8 mouse cellular contexts compared by ENCODE assay signal in genomic region chr1:136625019-136625895, GRCm38 (mm10). TPM values are rescaled to one million over a fixed set of nuclear protein-coding genes. Genes with fewer than 3 reads are reported as not detected.
DNase-seq lines count a peak whose midpoint lies in the region; ATAC-seq lines count a peak whose summit lies in the region.

No protein-coding gene starts in this region.

- H3K4me3 ChIP-seq in hindbrain, embryonic 15.5 days = peak overlapping the region; percentile 62
- H3K4me3 ChIP-seq in macrophage (ENCODE audit: inconsistent target) = peak overlapping the region; percentile 41

- H3K9me3 ChIP-seq in hindbrain, embryonic 15.5 days = no peaks in the 10 kb centered on the region

- DNase-seq in ZHBTc4 (ENCODE audit: low read depth, low spot score) = peak; percentile 64
- DNase-seq in cerebellum, postnatal 36 days = peak; percentile 54 to 59
- DNase-seq in frontal cortex, postnatal 36 days (ENCODE audit: low spot score in 2 of 2) = peak; percentile 48 to 53
- peak; percentile 25 to 41 for DNase-seq in left cerebral cortex, adult 8-10 months (ENCODE audit: low spot score in 2 of 2)
- peak; percentile 54 for DNase-seq in right cerebral cortex, postnatal 25 days
- DNase-seq in yolk sac, embryonic 10.5 days (ENCODE audit: low spot score) = peak; percentile 66

- no peaks in the 10 kb centered on the region for H3K27me3 ChIP-seq in hindbrain, embryonic 15.5 days

- ATAC-seq in hindbrain, embryonic 15.5 days (ENCODE audit: low FRiP score, low read depth) = peak; percentile 74

- 2% methylated on average over 61 of the region's 92 CpGs for WGBS in hindbrain, embryonic 15.5 days
- WGBS in macrophage (ENCODE audit: missing documents) = 3% methylated on average over 82 of the region's 92 CpGs

- peak overlapping the region; percentile 81 for H3K4me2 ChIP-seq in hindbrain, embryonic 15.5 days

- H3K79me2 ChIP-seq in macrophage (ENCODE audit: inconsistent target) = peaks cover 50% of the 10 kb centered on the region

- H3K36me3 ChIP-seq in hindbrain, embryonic 15.5 days = peaks cover 16% of the 10 kb centered on the region
- peaks cover 11% of the 10 kb centered on the region; the same call in 1 of the 2 replicates for H3K36me3 ChIP-seq in macrophage (ENCODE audit: inconsistent target)

- H3K27ac ChIP-seq in hindbrain, embryonic 15.5 days (replicated peaks) = peak overlapping the region; percentile 98
- no peak overlapping the region for H3K27ac ChIP-seq in macrophage

- peaks cover 40% of the 10 kb centered on the region for H3K4me1 ChIP-seq in hindbrain, embryonic 15.5 days (replicated peaks)

- peak overlapping the region; percentile 97 for H3K9ac ChIP-seq in hindbrain, embryonic 15.5 days

RNA-seq across cellular contexts. Expression of gene Zfp281, which starts 0.6 kb away (rescaled TPM):
- 20.5 and 20.6 TPM in 2 replicates for polyA plus RNA-seq in hindbrain, embryonic 15.5 days (2015; fragmentation: Nextera tagmentation; extraction: Ambion mirVana)
- total RNA-seq in left cerebral cortex, adult 8-10 months (2022) = 10 to 100 TPM; 33.5 to 34.4 (median 33.7) TPM
- 10 to 100 TPM; 13.6 to 90.2 (median 34.1) TPM for total RNA-seq in macrophage (2018; cell fraction: chromatin; rRNA removed)
- 10 to 100 TPM; 15.8 to 44.6 (median 30.6) TPM for total RNA-seq in macrophage (2018; cell fraction: cytosol; rRNA removed)
- total RNA-seq in macrophage (2018; cell fraction: nucleus; rRNA removed) = 100 to 1,000 TPM in 2 of 26 experiments, 10 to 100 TPM in 24; 13.8 to 122 (median 47.2) TPM
- polyA plus RNA-seq in macrophage (2018) = 14.0 to 16.7 TPM (median 15.5 TPM) in 3 replicates
